Mouse (Mus musculus): Measurements from ENCODE around the gene Isy1. TPM values are rescaled to one million over a fixed set of nuclear protein-coding genes. Genes with fewer than 3 reads are reported as not detected.

Isy1 gene
- total RNA-seq, 2 experiments from 2014 or later: 29.6 to 30.0 TPM

DNA sequence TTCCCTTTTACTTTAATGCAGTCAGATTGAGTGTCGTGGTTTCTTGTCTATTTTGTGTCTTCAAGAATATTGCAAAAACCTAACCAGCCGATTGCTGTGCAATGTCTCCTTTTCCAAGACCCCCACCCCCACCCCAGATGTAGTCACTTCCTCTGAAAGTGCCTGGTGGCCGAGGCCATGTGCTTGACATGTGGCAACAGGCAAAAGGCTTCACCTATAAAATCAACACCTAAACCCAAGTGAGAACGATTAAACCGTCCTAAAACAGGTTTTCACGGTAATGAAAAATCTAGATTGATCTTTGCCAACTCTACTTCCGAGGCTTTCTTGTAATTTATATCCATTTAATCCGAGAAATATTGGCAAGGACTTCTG, 11.2 kb upstream of the Isy1 start:
- DNase-seq: no peak

DNA sequence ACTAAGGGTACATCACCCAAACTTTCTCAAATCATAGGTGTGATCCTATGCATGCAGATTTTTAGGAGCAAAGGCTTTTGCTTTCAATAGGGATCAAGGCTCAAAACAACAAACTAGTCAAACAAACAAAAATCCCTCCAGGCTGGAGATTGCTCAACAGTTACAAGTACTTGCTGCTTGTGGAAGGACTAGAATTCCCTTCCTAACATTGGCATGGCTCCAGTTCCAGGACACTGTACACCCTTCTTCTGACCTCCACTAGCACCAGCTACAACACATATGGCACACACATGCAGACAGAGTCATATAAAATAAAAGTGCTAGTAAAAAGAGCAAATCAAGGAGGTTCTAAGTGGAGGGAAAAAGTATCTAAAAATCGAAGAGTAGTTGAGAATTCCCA, 8.2 kb upstream of the Isy1 start:
- DNase-seq: no peak

DNA sequence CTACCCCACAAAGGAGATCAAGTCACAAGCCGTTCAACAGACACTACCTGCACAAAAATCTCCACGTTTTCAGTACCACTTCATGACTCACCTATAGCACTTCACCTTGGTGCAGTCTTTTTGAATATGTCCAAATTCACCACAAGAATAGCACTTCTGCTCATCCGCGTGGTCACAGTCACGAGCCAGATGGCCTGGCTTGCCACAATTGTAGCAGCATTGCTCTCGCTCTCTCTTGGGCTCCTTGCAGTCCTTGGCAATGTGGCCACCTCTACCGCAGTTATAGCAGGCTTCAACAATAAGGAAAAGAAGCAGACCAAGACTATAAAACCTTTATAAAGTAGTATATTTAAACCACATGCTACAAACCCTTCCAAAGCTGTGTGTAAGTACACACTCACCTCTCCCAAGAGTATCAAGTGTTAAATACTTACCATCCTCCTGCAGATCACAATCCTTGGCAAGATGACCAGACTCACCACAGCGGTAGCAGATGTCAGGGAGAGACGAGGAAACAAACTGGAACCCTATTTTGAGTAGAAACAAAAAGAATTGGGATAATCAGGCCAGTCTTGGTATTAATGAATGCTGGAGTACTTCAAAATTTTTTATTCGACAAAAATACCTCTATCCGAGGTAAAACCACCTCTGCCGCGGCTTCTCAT, 6.6 kb upstream of the Isy1 start:
- DNase-seq: no peak

DNA sequence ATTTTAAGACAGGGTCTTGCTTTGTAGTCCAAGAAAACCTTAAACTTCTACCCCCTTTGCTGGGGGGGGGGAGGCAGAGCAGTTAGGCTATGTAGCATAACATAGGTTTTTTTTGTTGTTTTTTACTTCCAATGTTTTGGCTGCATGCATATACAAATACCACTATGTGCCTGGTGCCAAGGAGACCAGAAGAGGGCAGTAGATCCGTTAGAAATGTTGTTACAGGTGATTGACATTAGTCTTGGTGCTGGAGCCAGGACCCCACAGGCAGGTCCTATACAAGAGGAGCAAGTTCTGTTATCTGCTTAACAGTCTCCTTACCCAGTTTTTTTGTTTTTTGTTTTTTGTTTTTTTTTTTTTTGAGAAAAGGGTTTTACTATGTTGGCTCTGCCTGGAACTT, 3.7 kb upstream of the Isy1 start:
- DNase-seq: no peak

DNA sequence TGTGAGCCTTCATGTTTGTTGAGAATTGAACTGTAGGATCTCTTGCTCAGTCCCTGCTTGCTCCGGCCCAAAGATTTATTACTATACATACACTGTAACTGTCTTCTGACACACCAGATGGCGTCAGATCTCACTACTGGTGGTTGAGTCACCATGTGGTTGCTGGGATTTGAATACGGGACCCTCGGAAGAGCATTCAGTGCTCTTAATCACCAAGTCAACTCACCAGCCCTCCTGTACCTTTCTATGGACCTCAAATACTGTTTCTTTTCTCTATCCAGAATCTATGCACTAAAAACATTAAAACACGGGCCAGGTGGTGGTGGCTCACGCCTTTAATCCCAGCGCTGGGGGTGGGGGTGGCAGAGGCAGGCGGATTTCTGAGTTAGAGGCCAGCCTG, 3.0 kb upstream of the Isy1 start:
- DNase-seq: no peak

DNA sequence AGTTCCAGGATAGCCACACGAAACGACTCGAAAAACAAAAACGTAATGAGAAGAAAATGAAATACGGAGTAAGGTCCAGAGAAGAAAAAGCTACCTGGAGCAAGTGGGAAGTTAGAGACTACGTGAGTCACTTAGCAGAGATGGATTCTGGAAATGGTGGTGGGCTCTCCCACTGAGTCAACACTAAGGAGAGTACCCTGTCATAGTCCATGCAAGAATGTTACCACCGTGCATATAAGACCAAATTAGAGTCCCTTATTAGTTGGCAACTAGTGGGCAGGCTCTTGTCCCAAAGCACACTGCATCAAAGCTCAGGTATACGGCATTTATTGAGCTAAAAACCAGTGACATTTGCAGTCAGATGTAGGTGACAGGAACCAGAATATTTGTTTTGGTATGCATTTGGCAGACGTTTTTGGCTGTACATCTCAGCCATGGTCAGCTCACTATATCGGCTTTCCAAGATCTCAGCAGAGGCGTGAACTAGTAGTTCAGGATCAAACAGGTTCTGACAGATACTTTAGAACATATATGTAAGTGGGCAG, 1.3 kb upstream of the Isy1 start:
- DNase-seq: no peak

DNA sequence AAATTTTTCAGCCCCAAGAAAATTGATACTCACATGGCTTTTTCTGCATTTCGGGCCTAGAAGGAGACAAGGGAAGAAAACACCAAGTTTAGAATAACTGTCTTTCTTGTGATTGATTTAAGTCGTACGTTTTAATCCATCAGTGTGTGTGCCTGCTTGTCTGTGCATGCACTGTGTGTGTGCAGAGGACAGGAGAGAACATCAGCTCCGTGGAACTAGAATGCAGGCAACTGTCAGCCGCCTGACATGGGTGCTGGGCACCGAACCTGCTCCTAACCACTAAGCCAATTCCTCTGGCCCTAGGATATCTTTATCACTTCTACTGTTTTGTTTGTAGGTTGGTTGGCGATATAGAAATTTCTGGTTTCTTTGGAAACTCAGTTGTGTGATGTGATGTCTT, 2.9 kb downstream of the Isy1 start, which contains the start of gene Gm45140:
Gene Gm45140 (minus strand): TSS at position 101 of the 400 bp plus-strand sequence.
- no peak for DNase-seq

DNA sequence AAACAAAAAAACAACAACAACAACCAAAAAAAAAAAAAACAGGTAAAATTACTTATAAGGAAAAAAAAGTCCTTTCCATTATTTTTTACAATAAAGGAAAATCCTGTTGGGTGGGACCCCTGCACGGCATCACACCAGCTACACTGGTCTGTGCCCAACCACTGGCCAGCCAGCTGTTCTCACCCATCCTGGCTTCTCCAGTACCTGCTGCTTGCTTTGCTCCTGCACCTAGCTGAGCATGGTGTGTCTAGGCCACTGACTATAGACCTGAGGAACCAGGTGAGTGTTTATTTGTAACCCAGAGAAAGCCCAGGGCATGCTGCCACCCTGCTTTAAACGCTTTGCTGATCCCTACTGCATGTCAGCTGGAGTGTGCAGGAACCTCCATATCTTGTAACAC, 18.2 kb downstream of the Isy1 start:
- DNase-seq: no peak

DNA sequence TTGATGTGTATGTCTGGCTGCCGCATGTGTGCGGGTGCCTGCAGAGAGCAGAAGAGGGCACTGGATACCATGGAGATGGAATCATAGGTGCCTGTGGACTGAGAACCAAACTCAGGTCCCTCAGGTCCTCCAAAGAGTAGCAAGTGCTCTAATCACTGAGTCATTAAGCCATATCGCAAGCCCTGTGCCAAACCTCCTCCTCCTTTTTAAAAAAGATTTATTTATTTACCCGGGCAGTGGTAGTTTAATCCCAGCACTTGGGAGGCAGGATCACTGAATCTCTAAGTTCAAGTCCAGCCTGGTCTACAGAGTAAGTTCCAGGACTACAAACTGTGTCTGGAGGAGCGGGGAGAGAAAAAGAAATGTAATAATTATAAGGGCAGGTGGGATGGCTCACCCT, 24.1 kb downstream of the Isy1 start:
- DNase-seq: no peak

DNA sequence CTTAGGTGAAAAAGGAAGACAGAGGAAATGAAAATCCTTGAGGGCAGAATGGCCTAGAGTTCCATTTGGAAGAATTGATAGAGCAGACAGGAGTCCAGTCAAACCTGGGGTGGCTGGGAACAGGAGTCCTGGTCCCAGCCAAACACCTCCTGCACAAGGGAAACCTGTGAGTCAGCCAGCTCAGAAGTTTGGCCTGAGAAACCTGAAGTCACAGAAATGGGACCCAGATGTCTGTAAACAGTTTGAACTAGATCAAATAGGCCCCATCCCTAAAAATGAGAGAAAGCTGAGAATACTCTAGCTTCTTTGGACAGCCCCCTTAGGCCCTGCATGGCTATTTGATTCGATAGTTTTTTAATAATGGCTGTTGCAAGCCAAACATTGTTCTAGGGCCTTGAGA, 25.9 kb downstream of the Isy1 start:
- DNase-seq: no peak

DNA sequence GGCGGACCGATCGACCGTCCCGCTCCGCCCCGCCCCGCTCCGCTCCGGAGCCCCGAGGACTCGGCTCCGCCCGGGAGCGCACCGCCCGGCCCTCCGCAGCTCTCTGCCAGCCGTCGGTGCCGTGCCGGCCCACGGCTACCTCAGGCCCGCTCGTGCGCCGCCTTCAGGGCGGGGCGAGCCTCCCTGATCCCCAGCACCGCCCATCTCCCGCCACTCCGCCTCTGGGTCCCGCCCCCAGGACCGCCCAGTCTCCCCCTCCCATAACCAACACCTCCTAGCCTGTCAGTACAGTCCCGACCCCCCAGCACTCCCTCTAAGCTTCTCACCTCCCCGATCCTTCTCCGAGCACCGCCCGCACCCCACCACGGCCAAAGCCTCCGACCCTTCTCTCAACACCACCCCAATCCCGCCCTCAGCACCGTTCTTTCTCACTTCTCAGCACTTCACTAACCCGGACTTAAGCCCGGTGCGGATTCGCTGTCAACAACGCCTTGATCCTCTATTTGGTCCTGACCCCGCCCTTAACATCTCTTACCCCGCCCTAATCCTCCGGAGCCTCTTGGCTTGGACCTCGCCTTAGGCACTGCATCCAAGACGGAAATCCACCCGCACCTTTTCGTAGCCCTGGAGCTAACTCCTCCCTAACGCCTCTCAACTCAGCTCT, 26.8 kb downstream of the Isy1 start, which contains the start of gene Rab43:
Gene Rab43 (minus strand): TSS at position 490 of the 664 bp plus-strand sequence.
- DNase-seq: peak; percentile 90 to 91

DNA sequence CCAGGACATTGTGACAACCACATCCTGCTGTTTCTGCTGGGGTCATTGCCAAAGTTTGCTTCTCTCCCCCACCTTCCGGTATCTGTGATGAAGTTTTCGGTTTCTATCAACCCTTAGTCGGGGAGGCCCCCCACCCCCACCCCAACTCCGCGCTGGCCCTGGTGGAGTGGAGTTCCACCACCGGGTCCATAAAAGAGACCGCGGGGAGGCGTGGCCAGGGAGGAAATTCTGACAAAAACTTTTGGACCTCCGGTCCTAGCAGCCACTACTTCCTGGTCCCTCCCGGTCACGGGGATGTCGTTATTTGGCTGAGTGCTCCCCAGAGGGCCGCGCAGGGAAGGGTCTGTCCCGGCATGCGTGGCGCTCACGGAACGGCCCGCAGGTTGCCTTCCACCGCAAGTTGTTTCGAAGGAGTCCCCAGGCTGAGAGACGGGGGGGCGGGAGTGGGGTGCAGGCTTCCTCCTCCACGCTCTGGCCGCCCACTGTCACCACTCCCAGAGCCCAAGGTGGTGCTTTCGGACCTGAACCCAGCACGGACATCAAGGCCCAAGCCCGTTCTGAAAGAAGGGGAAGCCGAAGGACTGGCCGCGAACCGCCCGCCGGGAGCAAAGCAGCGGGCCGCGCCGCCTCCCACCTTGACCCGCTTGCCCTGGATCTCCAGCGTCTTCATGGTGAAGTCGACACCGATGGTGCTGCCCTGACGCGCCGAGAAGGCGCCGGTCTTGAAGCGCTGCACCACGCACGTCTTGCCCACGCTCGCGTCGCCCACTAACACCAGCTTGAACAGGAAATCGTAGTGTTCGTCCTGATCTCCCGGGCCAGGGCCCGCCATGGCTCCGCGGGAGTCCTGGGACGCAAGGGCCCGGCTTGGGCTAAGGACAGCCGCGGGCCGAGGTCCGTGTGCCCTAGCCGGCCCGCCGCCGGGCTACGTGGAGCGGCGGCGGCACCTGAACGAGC, 27.6 kb downstream of the Isy1 start:
- no peak for DNase-seq

DNA sequence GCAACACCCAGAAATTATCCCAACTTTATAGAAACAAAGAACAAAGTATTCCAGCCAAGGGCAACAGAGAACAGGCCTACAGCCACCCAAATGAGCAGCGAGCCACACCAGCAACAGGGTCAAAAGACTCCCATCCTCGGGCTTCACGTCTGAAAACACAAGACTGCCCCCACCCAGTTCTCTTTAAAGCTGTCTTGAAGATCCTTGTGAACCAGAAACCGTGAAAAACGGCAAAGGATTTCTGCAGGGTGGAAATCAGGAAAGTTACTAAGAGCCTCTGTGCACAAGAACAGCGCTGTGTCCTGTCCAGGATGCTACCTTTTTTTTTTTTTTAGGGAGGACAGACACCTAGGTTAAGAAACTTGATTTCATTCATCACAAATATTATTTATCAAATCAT, 28.3 kb downstream of the Isy1 start:
- DNase-seq: no peak

DNA sequence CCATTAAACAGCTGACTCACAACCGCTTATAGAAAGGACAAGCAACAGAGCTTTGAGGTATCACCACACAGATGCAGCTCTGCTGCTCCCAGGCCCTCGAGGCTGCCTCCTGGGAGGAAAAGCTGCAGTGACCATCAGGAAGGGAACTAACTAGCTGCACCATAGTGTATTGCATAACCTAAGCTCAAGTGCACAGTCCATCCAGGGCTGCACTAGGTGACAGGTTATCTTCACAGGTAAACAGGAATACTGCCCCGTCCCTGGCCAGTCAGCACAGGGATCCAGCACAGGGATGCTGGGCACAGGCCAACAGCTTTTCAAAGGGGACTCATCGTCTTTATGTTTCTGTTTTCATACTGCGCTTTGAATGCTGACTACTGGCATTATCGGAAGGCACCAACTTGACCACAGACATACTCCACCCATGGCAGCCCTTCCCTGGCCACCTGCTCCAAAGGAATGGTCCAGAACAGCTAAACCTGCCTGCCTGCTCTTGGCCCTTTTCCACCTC, 28.9 kb downstream of the Isy1 start:
- no peak for DNase-seq

DNA sequence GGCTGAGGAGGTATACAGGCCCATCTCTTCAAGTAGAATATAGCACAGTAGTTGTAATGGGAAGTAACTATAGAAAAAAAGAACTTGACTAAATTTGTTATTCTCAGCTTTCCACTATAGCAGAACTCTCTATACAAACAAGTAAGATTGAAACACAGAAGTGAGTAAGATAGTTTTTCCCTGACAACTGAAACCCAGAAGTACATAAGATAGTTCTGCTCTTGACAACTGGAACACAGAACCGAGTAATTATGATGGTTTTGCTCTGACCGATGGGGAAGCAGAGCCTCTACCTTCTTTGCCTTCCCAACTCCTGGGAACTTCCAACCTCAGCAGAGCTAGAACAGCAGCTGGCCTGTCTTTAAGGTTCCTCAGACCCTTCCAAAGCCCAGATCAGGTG, 29.5 kb downstream of the Isy1 start:
- DNase-seq: no peak

DNA sequence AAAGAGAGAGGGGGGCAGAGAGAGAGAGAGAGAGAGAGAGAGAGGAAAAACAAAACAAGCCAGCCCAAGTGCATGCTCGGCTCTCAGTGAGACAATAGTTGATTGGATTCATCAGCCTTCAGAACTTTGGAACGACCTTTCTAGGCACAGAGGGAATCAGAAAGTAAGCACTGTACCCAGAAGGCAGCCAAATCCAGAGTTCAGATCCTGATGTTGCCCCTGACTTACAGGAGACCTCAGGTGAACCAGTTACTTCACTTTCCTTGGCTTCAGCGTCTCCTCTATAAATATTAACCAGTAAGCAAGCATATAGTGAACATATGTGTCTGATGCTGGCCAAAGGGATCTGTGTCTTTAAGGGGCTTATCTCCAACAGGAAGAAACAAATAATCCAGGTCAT, 30.1 kb downstream of the Isy1 start:
- DNase-seq: no peak

DNA sequence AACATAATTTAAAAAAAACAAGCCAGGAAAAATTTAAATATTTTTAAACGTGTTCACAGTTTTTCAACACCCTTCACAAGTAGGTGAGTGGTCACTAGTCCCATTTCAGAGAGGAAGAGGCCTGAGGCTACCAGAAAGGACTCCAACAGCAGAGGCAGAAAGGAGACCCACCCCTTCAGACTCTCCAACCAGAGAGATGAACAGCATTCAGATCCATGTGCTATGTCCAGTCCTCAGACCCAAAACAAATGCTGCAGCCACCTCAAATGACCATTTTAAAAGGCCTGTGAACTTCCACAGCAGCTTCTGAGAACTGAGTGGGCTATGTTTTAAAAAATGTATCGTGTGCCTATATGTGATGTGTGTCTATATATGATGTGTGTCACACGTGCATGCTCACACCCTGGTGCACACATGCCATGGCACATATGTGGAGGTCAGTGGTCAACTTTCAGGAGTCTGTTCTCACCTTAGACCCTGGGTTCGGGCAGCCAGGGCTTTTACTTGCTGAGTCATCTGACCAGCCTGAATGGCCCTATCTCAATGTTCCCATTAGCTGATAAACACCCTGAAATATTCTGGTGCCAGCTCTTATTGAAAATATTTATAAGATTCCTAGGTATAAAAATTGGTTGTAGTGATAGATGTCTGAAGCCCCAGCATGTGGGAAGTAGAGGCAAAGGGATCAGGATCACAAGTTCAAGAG, 30.7 kb downstream of the Isy1 start:
- no peak for DNase-seq

DNA sequence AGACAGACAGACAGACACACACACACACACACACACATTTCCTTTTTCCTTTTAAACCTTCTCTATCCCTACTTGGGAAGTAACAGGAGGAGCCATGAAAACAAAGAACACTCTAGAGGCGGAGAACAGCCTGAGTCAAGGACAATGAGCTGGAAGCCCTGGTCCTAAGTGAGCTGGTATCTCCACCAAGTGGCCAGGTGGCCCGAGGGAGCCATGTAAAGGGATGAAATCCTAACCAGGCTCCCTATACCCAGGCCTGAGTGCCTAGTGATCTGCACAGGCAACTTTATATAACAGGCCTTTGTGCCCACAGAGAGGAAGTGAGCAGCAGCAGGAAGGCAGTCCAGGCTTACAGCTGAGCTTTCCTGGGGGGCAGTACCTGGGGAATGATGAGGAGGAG, 31.7 kb downstream of the Isy1 start:
- DNase-seq: no peak

DNA sequence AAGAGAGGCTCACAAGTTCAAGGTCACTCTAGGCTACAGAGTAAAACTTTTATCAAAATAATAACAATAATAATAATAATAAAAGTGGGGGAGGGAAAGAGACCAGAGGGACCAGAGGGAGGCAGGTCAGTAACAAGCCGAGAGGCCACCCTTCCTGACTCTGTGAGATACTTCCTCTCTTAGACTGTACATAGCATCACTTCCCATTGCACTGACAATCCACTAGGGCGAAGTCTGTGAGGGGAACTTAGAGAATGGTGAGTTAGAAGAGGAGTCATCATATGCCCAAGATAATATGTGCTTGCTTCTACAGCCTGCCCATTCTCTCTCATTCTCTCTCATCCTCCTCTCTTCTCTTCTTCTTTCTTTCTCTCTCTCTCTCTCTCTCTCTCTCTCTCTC, 32.6 kb downstream of the Isy1 start:
- DNase-seq: no peak

DNA sequence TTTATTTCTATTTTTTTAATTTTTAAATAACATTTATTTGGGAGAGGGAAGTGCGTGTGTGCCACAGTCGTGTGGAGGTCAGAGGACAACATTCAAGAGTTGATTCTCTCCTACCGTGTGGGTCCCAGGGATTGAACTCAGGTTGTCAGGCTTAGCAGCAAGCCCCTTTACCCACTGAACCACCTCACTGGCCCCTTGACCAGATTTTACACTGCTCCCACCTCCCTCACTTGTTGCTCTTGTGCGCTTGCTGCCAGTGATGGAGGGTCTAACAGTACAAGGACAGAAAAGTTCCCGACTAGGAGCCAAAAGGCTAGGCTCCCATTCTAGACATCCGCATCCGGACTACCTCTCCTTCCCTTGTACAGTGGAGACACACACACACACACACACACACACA, 33.1 kb downstream of the Isy1 start:
- DNase-seq: no peak

DNA sequence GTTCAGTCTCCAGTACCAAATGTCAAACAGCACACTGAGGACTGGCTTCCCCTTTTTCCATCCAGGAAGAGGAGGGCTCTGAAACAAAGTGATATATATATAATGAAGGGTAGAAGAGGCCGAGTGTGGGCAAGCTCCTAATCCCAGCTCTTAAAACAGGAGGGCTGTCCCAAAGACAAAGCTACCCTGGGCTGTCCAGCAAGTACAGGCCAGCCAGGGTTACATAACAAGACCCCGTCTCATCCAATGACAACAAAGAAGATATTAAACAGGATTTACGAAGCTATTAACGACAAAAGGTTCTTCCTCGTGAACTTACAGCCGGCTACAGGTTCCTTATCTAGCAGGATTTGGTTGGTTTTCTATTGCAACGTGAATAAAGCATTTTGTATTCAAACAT, 33.7 kb downstream of the Isy1 start:
- no peak for DNase-seq

DNA sequence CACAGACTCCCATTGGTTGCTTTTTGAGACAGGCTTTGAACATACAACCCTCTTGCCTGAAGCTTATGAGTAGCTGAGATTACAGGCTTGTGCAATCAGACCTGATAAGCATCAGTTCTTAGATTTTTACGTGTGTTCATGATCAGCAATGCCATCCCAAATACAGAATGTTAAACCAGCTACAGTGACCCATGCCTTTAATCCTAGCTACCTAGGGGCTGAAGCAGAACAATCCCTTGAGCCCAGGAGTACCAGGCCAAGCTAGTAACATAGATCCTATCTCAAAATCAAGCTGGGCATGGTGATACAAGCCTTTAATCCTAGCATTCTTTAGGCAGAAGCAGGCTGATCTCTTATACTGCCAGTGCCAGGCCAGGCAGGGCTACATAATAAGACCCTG, 34.6 kb downstream of the Isy1 start:
- no peak for DNase-seq
